Mouse (Mus musculus): ENCODE measurements around the gene Cd5.

Gene Cd5

GRCm38 (mm10) chr19:10724629-10725363 is 14.0 kb downstream of the Cd5 start:
- WGBS: 83% methylated on average over 13 of the region's 13 CpGs

GRCm38 (mm10) chr19:10723649-10724048 is 15.2 kb downstream of the Cd5 start:
- WGBS: 60% methylated on average over 5 of the region's 5 CpGs

GRCm38 (mm10) chr19:10723084-10723483 is 15.7 kb downstream of the Cd5 start:
- 29% methylated on average over 13 of the region's 13 CpGs for WGBS

- WGBS: 63% methylated on average over 5 of the region's 5 CpGs
Observed at GRCm38 (mm10) chr19:10721064-10721463, 17.7 kb downstream of the Cd5 start.

- 45% methylated on average over 3 of the region's 3 CpGs for WGBS
Observed at GRCm38 (mm10) chr19:10720524-10720923, 18.3 kb downstream of the Cd5 start.

GRCm38 (mm10) chr19:10719751-10720150 is 19.1 kb downstream of the Cd5 start:
- 76% methylated on average over 2 of the region's 2 CpGs for WGBS

- WGBS: 69% methylated on average over 7 of the region's 7 CpGs
Observed at GRCm38 (mm10) chr19:10718251-10718775, 20.5 kb downstream of the Cd5 start.

GRCm38 (mm10) chr19:10715476-10715875 is 23.3 kb downstream of the Cd5 start:
- 75% methylated on average over 6 of the region's 6 CpGs for WGBS

- WGBS: 35% methylated on average over 4 of the region's 4 CpGs
Observed at GRCm38 (mm10) chr19:10714682-10715475, 23.9 kb downstream of the Cd5 start.

- 70% methylated on average over 6 of the region's 6 CpGs for WGBS
Observed at GRCm38 (mm10) chr19:10714168-10714567, 24.6 kb downstream of the Cd5 start.

- WGBS: 95% methylated on average over 10 of the region's 10 CpGs
Observed at GRCm38 (mm10) chr19:10713551-10713950, 25.3 kb downstream of the Cd5 start.

- WGBS: 97% methylated on average over 12 of the region's 12 CpGs
Observed at GRCm38 (mm10) chr19:10712646-10713045, 26.2 kb downstream of the Cd5 start.

GRCm38 (mm10) chr19:10712194-10712593 is 26.6 kb downstream of the Cd5 start:
- WGBS: 93% methylated on average over 7 of the region's 7 CpGs

GRCm38 (mm10) chr19:10710751-10711150 is 28.1 kb downstream of the Cd5 start:
- whole genome bisulfite sequencing: 91% methylated on average over 4 of the region's 4 CpGs

- WGBS: 44% methylated on average over 9 of the region's 9 CpGs
Observed at GRCm38 (mm10) chr19:10710088-10710511, 28.7 kb downstream of the Cd5 start.

GRCm38 (mm10) chr19:10709360-10710087 is 29.3 kb downstream of the Cd5 start:
- 13% methylated on average over 8 of the region's 8 CpGs for WGBS

- whole genome bisulfite sequencing: 55% methylated on average over 6 of the region's 6 CpGs
Observed at GRCm38 (mm10) chr19:10708900-10709299, 29.9 kb downstream of the Cd5 start.

- WGBS: 75% methylated on average over 1 of the region's 1 CpGs
Observed at GRCm38 (mm10) chr19:10707881-10708280, 30.9 kb downstream of the Cd5 start.

GRCm38 (mm10) chr19:10707087-10707875 is 31.5 kb downstream of the Cd5 start:
- 72% methylated on average over 13 of the region's 13 CpGs for WGBS

GRCm38 (mm10) chr19:10703470-10703869 is 35.3 kb downstream of the Cd5 start:
- 59% methylated on average over 8 of the region's 8 CpGs for WGBS

GRCm38 (mm10) chr19:10702125-10702524 is 36.7 kb downstream of the Cd5 start:
- WGBS: 86% methylated on average over 8 of the region's 8 CpGs

Measured in cerebral cortex, adult 2 months (tissue).